Mouse (Mus musculus) limb, embryonic 14.5 days (tissue): Measurements from ENCODE around the gene Cfap73. TPM values are rescaled to one million over a fixed set of nuclear protein-coding genes. Genes with fewer than 3 reads are reported as not detected.

Source experiments
- ATAC-seq: fragments of 200-750 bp; cut with Nextera tagmentation; 2 replicates; pipeline ENCODE4 v1.8.0; 2017; ENCODE audit warnings: low read depth, moderate number of reproducible peaks, moderate TSS enrichment; ENCODE audit not compliant: low FRiP score
- DNase-seq: peaks from one replicate; pipeline ENCODE4 v3.0.0-alpha.2; 2015; ENCODE audit warnings: low spot score
- H3K27ac ChIP-seq: fragments of 300-500 bp; sonication (generic); replicated peaks from 2 replicates; pipeline ENCODE4 v1.5.1; 2014; ENCODE audit warnings: low read depth, mild to moderate bottlenecking, low read length, moderate library complexity, mixed read lengths
- H3K27me3 ChIP-seq: fragments of 300-500 bp; sonication (generic); 2 replicates; pipeline ENCODE4 v1.6.1; 2014; ENCODE audit warnings: low read length, mixed read lengths; ENCODE audit not compliant: control insufficient read depth, insufficient read depth
- H3K36me3 ChIP-seq: fragments of 300-500 bp; sonication (generic); 2 replicates; pipeline ENCODE4 v1.6.1; 2014; ENCODE audit warnings: mild to moderate bottlenecking, low read length, moderate library complexity, mixed read lengths; ENCODE audit not compliant: control insufficient read depth, insufficient read depth
- H3K4me1 ChIP-seq: fragments of 300-500 bp; sonication (generic); 2 replicates; pipeline ENCODE4 v1.6.1; 2014; ENCODE audit warnings: antibody characterized with exemption, low read length, mixed read lengths; ENCODE audit not compliant: control insufficient read depth, insufficient read depth
- H3K4me2 ChIP-seq: fragments of 300-500 bp; sonication (generic); replicated peaks from 2 replicates; pipeline ENCODE4 v1.6.1; 2014; ENCODE audit warnings: low read depth, mild to moderate bottlenecking, low read length, moderate library complexity; ENCODE audit not compliant: severe bottlenecking
- H3K4me3 ChIP-seq: fragments of 300-500 bp; sonication (generic); replicated peaks from 2 replicates; pipeline ENCODE4 v1.5.1; 2014; ENCODE audit warnings: low read length
- H3K9ac ChIP-seq: fragments of 300-500 bp; sonication (generic); 2 replicates; pipeline ENCODE4 v1.6.1; 2014; ENCODE audit warnings: mild to moderate bottlenecking, low read depth, low read length, moderate library complexity; ENCODE audit not compliant: severe bottlenecking
- H3K9me3 ChIP-seq: fragments of 300-500 bp; sonication (generic); 2 replicates; pipeline ENCODE4 v1.6.1; 2016; ENCODE audit warnings: low read length; ENCODE audit not compliant: control insufficient read depth
- POLR2A ChIP-seq: fragments of 200-500 bp; IDR thresholded peaks from 2 replicates; pipeline ENCODE4 v1.8.0; 2012; ENCODE audit warnings: inconsistent platforms, mild to moderate bottlenecking, moderate library complexity, borderline replicate concordance; ENCODE audit not compliant: insufficient read depth, insufficient read length; ENCODE audit errors: extremely low read depth
- WGBS: fragments of 180-500 bp; shearing (Covaris S2); extraction: QIAGEN DNeasy Blood & Tissue Kit; methylation state at CpG from one replicate; pipeline ENCODE4 v1.1.7; 2014; 5-methylcytosine and 5-hydroxymethylcytosine counted together
- polyA plus RNA-seq, 2 experiments: library from polyadenylated mRNA; depleted of rRNA in 1 of 2; stranded (reverse) in 1 of 2; unstranded in 1 of 2; fragments of >200 nt; fragmentation: Nextera tagmentation in 1 of 2; extraction: Ambion mirVana in 1 of 2; gene quantifications; 2 replicates each; pipeline versions ENCODE4 v1.2.1 to v1.2.3; 2012 to 2014

Cfap73 gene
- polyA plus RNA-seq, 2 experiments, result not detected

GRCm38 (mm10) chr5:120602210-120602609, 31.8 kb downstream of the Cfap73 start:
- DNase-seq (no peak), ATAC-seq (no peak)
- Histone ChIP-seq H3K36me3 (no peaks in the 10 kb centered on the region), H3K9ac (no peak overlapping the region), H3K9me3 (no peaks in the 10 kb centered on the region), H3K4me3 (no peak overlapping the region), H3K4me1 (no peaks in the 10 kb centered on the region), H3K27ac (no peak overlapping the region), H3K27me3 (no peaks in the 10 kb centered on the region), H3K4me2 (no peak overlapping the region)
- WGBS, result 93% methylated on average over 12 of the region's 12 CpGs
- TF ChIP-seq POLR2A, result no peak

- ATAC-seq (no peak), DNase-seq (no peak)
- no peaks in the 10 kb centered on the region for H3K36me3 ChIP-seq
- H3K4me3 ChIP-seq, result no peak overlapping the region
- H3K4me1 ChIP-seq, result no peaks in the 10 kb centered on the region
- no peaks in the 10 kb centered on the region for H3K27me3 ChIP-seq
- no peak overlapping the region for H3K27ac ChIP-seq
- H3K9me3 ChIP-seq, result no peaks in the 10 kb centered on the region
- TF ChIP-seq POLR2A, result no peak
- WGBS, result 69% methylated on average over 11 of the region's 11 CpGs
- H3K4me2 ChIP-seq, result no peak overlapping the region
- H3K9ac ChIP-seq, result no peak overlapping the region
Measured at GRCm38 (mm10) chr5:120600946-120601668, 32.9 kb downstream of the Cfap73 start.

- WGBS, result 93% methylated on average over 6 of the region's 6 CpGs
- no peak overlapping the region for H3K27ac ChIP-seq
- no peak for TF ChIP-seq POLR2A
- no peaks in the 10 kb centered on the region for H3K36me3 ChIP-seq
- H3K27me3 ChIP-seq, result no peaks in the 10 kb centered on the region
- H3K4me1 ChIP-seq, result no peaks in the 10 kb centered on the region
- H3K9me3 ChIP-seq, result no peaks in the 10 kb centered on the region
- H3K4me2 ChIP-seq, result no peak overlapping the region
- no peak overlapping the region for H3K4me3 ChIP-seq
- ATAC-seq (no peak), DNase-seq (no peak)
- H3K9ac ChIP-seq, result no peak overlapping the region
Measured at GRCm38 (mm10) chr5:120599625-120600024, 34.4 kb downstream of the Cfap73 start.

GRCm38 (mm10) chr5:120594485-120594884, 39.5 kb downstream of the Cfap73 start:
- Histone ChIP-seq H3K4me1 (no peaks in the 10 kb centered on the region), H3K9me3 (no peaks in the 10 kb centered on the region), H3K27ac (no peak overlapping the region), H3K36me3 (no peaks in the 10 kb centered on the region), H3K4me2 (no peak overlapping the region), H3K9ac (no peak overlapping the region), H3K4me3 (no peak overlapping the region), H3K27me3 (no peaks in the 10 kb centered on the region)
- ATAC-seq, result no peak
- DNase-seq, result no peak
- WGBS, result 90% methylated on average over 6 of the region's 6 CpGs
- TF ChIP-seq POLR2A, result no peak

- Histone ChIP-seq H3K27ac (no peak overlapping the region), H3K9ac (no peak overlapping the region), H3K9me3 (no peaks in the 10 kb centered on the region), H3K4me3 (no peak overlapping the region), H3K27me3 (no peaks in the 10 kb centered on the region), H3K4me1 (peaks cover 7% of the 10 kb centered on the region), H3K4me2 (no peak overlapping the region), H3K36me3 (no peaks in the 10 kb centered on the region)
- 62% methylated on average over 7 of the region's 7 CpGs for WGBS
- DNase-seq, result no peak
- no peak for ATAC-seq
- no peak for TF ChIP-seq POLR2A
Measured at GRCm38 (mm10) chr5:120592141-120592540, 41.9 kb downstream of the Cfap73 start.
